Mouse (Mus musculus): ENCODE measurements around the gene Wdr34. TPM values are rescaled to one million over a fixed set of nuclear protein-coding genes. Genes with fewer than 3 reads are reported as not detected.
A peak's percentile ranks its signal among the peaks of the same experiment; 100 is the strongest.

The Wdr34 gene
- polyA plus RNA-seq, 1 experiment from 2014 or later: 85.9 TPM

DNA sequence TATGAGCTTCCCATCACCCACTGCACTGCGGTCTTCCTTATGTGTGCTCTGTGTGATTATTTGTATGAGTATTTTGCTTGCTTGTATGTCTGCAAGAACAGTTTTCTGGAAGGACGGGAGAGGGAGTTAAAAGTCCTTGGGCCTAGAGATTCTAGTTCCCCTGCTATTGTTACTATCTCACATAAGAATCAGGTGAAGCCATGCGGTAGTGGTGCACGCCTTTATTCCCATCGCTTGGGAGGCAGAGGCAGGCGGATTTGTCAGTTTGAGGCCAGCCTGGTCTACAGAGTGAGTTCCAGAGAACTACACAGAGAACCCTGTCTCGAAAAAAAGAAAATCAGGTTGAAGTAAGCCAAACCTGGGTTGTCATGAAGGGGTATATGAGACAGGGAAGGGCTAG lies 24.2 kb upstream of the Wdr34 start:
- no peak for ATAC-seq
- H3K9me3 ChIP-seq (replicated peaks; ENCODE audit: control insufficient read depth, low read length, poor library complexity, severe bottlenecking): no peaks in the 10 kb centered on the region
- peaks cover 16% of the 10 kb centered on the region for H3K4me1 ChIP-seq (ENCODE audit: control insufficient read depth, insufficient read depth, low read length)
- 0 out of 2 replicates have a peak, but pooled peaks cover 10% of the 10 kb centered on the region for H3K36me3 ChIP-seq (ENCODE audit: control insufficient read depth, insufficient read depth, low read length)
- H3K27me3 ChIP-seq (ENCODE audit: control insufficient read depth, insufficient read depth, low read depth, low read length): no peaks in the 10 kb centered on the region
- no peak overlapping the region for H3K27ac ChIP-seq (ENCODE audit: low read length)
- H3K9ac ChIP-seq (ENCODE audit: low read depth, low read length): no peak overlapping the region
- no peak overlapping the region for H3K4me2 ChIP-seq (ENCODE audit: low read length)
- WGBS: 77% methylated on average over 7 of the region's 7 CpGs
- H3K4me3 ChIP-seq (ENCODE audit: low read depth, low read length): no peak overlapping the region

- Histone ChIP-seq H3K9me3 (replicated peaks; ENCODE audit: control insufficient read depth, low read length, poor library complexity, severe bottlenecking) (no peaks in the 10 kb centered on the region), H3K4me3 (ENCODE audit: low read depth, low read length) (peak overlapping the region; percentile 98), H3K4me1 (ENCODE audit: control insufficient read depth, insufficient read depth, low read length) (peaks cover 19% of the 10 kb centered on the region), H3K27ac (ENCODE audit: low read length) (no peak overlapping the region), H3K9ac (ENCODE audit: low read depth, low read length) (peak overlapping the region; percentile 99), H3K27me3 (ENCODE audit: control insufficient read depth, insufficient read depth, low read depth, low read length) (no peaks in the 10 kb centered on the region), H3K36me3 (ENCODE audit: control insufficient read depth, insufficient read depth, low read length) (0 out of 2 replicates have a peak, but pooled peaks cover 10% of the 10 kb centered on the region), H3K4me2 (ENCODE audit: low read length) (peak overlapping the region; percentile 67)
- 21% methylated on average over 7 of the region's 7 CpGs for WGBS
- no peak for ATAC-seq
Observed at GRCm38 (mm10) chr2:30067962-30068361, 19.3 kb upstream of the Wdr34 start.

GRCm38 (mm10) chr2:30067031-30067888 lies 18.6 kb upstream of the Wdr34 start:
- H3K4me1 ChIP-seq (ENCODE audit: control insufficient read depth, insufficient read depth, low read length): peaks cover 23% of the 10 kb centered on the region
- H3K27ac ChIP-seq (ENCODE audit: low read length): peak overlapping the region; percentile 100
- 0 out of 2 replicates have a peak, but pooled peaks cover 7% of the 10 kb centered on the region for H3K36me3 ChIP-seq (ENCODE audit: control insufficient read depth, insufficient read depth, low read length)
- H3K9ac ChIP-seq (ENCODE audit: low read depth, low read length): peak overlapping the region; percentile 99
- ATAC-seq: peak; percentile 49
- no peaks in the 10 kb centered on the region for H3K9me3 ChIP-seq (replicated peaks; ENCODE audit: control insufficient read depth, low read length, poor library complexity, severe bottlenecking)
- under 1% methylated on average over 49 of the region's 69 CpGs for WGBS
- H3K27me3 ChIP-seq (ENCODE audit: control insufficient read depth, insufficient read depth, low read depth, low read length): no peaks in the 10 kb centered on the region
- peak overlapping the region; percentile 98 for H3K4me3 ChIP-seq (ENCODE audit: low read depth, low read length)
- H3K4me2 ChIP-seq (ENCODE audit: low read length): peak overlapping the region; percentile 67

DNA sequence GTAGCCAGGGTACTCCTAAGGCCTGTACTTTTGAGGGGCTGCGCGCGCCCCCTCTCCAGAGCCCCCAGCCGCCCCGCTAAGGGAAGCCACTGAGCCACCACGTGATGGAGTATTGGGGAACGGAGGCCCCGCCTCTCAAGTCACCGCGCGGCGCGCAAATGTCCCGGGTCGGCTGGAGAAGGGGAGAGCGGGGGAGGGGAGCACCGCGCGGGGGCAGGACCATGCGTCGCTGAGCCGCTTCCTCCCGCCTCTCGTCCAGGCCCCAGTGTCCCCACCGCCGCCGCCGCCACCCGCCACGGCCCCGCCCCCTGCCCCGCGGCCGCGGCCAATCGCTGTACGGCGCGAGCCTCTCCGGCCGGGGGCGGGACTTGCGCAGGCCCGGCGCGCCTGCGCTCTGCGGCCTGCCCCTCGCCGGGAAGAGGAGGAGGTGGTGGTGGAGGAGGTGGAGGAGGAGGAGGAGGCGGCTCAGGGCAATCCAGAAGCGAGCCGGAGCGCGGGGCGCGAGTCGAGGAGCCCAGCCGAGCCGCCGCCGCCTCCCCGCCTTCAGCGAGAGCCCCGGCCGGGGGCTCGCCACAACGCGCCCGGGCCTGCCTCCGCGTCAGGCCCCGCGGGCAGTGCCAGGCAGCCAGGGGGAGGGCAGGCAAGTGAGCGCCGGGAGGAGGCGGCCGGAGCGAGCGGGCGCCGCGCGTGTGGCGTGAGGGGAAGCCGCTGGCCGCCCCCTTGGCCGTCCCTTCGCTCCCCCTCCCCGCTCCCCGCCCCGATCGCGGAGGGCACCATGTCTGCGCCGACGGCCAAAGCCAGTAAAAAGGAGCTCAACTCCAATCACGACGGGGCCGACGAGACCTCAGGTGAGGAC lies 17.6 kb upstream of the Wdr34 start:
- ATAC-seq: peak; percentile 95
- WGBS: under 1% methylated on average over 41 of the region's 101 CpGs
- H3K4me1 ChIP-seq (ENCODE audit: control insufficient read depth, insufficient read depth, low read length): peaks cover 30% of the 10 kb centered on the region

DNA sequence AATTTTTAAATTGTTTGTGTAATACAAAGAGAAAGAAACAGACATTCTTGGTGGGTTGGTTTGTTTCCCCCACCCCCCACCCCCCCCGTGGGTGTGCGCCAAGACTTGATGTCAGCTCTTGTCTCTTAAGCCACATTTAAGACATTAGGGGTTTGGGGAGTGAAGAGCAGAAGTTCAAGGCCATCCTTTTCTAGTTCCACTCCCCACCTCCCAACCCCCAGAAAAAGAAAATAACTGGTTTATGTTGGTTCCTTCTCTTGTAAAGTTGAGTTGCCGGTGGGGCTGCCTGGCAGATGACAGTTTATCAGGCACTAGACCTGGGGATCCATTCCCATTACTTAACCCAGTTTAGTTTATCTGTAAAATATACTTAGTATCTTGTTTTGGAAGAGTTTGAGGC lies 15.6 kb upstream of the Wdr34 start:
- Histone ChIP-seq H3K36me3 (ENCODE audit: control insufficient read depth, insufficient read depth, low read length) (no peaks in the 10 kb centered on the region), H3K27me3 (ENCODE audit: control insufficient read depth, insufficient read depth, low read depth, low read length) (peaks cover 3% of the 10 kb centered on the region; the same call in 1 of the 2 replicates), H3K4me3 (ENCODE audit: low read depth, low read length) (no peak overlapping the region), H3K4me2 (ENCODE audit: low read length) (no peak overlapping the region), H3K9ac (ENCODE audit: low read depth, low read length) (no peak overlapping the region), H3K9me3 (replicated peaks; ENCODE audit: control insufficient read depth, low read length, poor library complexity, severe bottlenecking) (no peaks in the 10 kb centered on the region), H3K27ac (ENCODE audit: low read length) (no peak overlapping the region), H3K4me1 (ENCODE audit: control insufficient read depth, insufficient read depth, low read length) (peaks cover 30% of the 10 kb centered on the region)
- WGBS: 39% methylated on average over 3 of the region's 3 CpGs
- no peak for ATAC-seq

More for the DNA sequence above, 17.6 kb upstream of the Wdr34 start:
- Histone ChIP-seq H3K27me3 (ENCODE audit: control insufficient read depth, insufficient read depth, low read depth, low read length) (no peaks in the 10 kb centered on the region), H3K9me3 (replicated peaks; ENCODE audit: control insufficient read depth, low read length, poor library complexity, severe bottlenecking) (no peaks in the 10 kb centered on the region), H3K36me3 (ENCODE audit: control insufficient read depth, insufficient read depth, low read length) (0 out of 2 replicates have a peak, but pooled peaks cover 7% of the 10 kb centered on the region), H3K4me2 (ENCODE audit: low read length) (peak overlapping the region; percentile 46), H3K4me3 (ENCODE audit: low read depth, low read length) (peak overlapping the region; percentile 98), H3K27ac (ENCODE audit: low read length) (peak overlapping the region; percentile 100), H3K9ac (ENCODE audit: low read depth, low read length) (peak overlapping the region; percentile 99)

GRCm38 (mm10) chr2:30063791-30064190 lies 15.1 kb upstream of the Wdr34 start:
- H3K9me3 ChIP-seq (replicated peaks; ENCODE audit: control insufficient read depth, low read length, poor library complexity, severe bottlenecking): no peaks in the 10 kb centered on the region
- H3K36me3 ChIP-seq (ENCODE audit: control insufficient read depth, insufficient read depth, low read length): no peaks in the 10 kb centered on the region
- no peak overlapping the region for H3K4me3 ChIP-seq (ENCODE audit: low read depth, low read length)
- no peak for ATAC-seq
- H3K27ac ChIP-seq (ENCODE audit: low read length): no peak overlapping the region
- 20% methylated on average over 2 of the region's 3 CpGs for WGBS
- H3K9ac ChIP-seq (ENCODE audit: low read depth, low read length): no peak overlapping the region
- peaks cover 30% of the 10 kb centered on the region for H3K4me1 ChIP-seq (ENCODE audit: control insufficient read depth, insufficient read depth, low read length)
- H3K27me3 ChIP-seq (ENCODE audit: control insufficient read depth, insufficient read depth, low read depth, low read length): peaks cover 3% of the 10 kb centered on the region; the same call in 1 of the 2 replicates
- peak overlapping the region; percentile 97; the same call in 1 of the 2 replicates for H3K4me2 ChIP-seq (ENCODE audit: low read length)

DNA sequence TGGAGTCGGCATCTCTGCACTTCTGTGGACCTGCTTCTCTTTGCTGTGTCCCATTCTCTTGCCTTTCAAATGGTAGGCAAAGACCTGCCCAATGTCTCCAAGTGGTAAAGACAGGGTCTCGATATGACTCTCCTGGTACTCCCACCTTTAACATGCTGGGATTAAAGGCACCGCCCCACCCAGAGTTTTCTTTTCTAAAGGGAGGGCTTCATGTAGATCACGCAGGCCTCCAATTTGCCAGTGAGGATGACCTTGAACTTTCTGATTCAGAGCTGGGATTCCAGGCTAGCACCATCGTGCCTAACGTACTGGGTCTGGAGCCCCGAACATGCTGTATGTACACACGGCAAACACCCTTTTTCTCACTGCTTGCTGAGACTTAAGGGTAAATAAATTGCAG lies 14.6 kb upstream of the Wdr34 start:
- peaks cover 3% of the 10 kb centered on the region; the same call in 1 of the 2 replicates for H3K27me3 ChIP-seq (ENCODE audit: control insufficient read depth, insufficient read depth, low read depth, low read length)
- H3K27ac ChIP-seq (ENCODE audit: low read length): 0 out of 2 replicates have a peak overlapping the region, but pooled peaks have one; percentile 73
- H3K9me3 ChIP-seq (replicated peaks; ENCODE audit: control insufficient read depth, low read length, poor library complexity, severe bottlenecking): no peaks in the 10 kb centered on the region
- 4% methylated on average over 8 of the region's 8 CpGs for WGBS
- H3K9ac ChIP-seq (ENCODE audit: low read depth, low read length): peak overlapping the region; percentile 52
- H3K4me1 ChIP-seq (ENCODE audit: control insufficient read depth, insufficient read depth, low read length): peaks cover 26% of the 10 kb centered on the region
- H3K4me2 ChIP-seq (ENCODE audit: low read length): peak overlapping the region; percentile 97
- no peak for ATAC-seq
- no peaks in the 10 kb centered on the region for H3K36me3 ChIP-seq (ENCODE audit: control insufficient read depth, insufficient read depth, low read length)
- peak overlapping the region; percentile 41 for H3K4me3 ChIP-seq (ENCODE audit: low read depth, low read length)

- peak overlapping the region; percentile 41 for H3K4me3 ChIP-seq (ENCODE audit: low read depth, low read length)
- no peaks in the 10 kb centered on the region for H3K9me3 ChIP-seq (replicated peaks; ENCODE audit: control insufficient read depth, low read length, poor library complexity, severe bottlenecking)
- under 1% methylated on average over 40 of the region's 40 CpGs for WGBS
- H3K27ac ChIP-seq (ENCODE audit: low read length): peak overlapping the region; percentile 73
- peak overlapping the region; percentile 97 for H3K4me2 ChIP-seq (ENCODE audit: low read length)
- H3K4me1 ChIP-seq (ENCODE audit: control insufficient read depth, insufficient read depth, low read length): peaks cover 20% of the 10 kb centered on the region
- H3K9ac ChIP-seq (ENCODE audit: low read depth, low read length): peak overlapping the region; percentile 52
- H3K36me3 ChIP-seq (ENCODE audit: control insufficient read depth, insufficient read depth, low read length): no peaks in the 10 kb centered on the region
- no peak for ATAC-seq
- H3K27me3 ChIP-seq (ENCODE audit: control insufficient read depth, insufficient read depth, low read depth, low read length): peaks cover 3% of the 10 kb centered on the region; the same call in 1 of the 2 replicates
Observed at GRCm38 (mm10) chr2:30062249-30063093, 13.8 kb upstream of the Wdr34 start.
